Mouse (Mus musculus): Measurements from ENCODE around the gene Cdkn2aipnl.

The Cdkn2aipnl gene

GRCm38 (mm10) chr11:52011011-52011410 is 43.5 kb downstream of the Cdkn2aipnl start:
- no peak for DNase-seq

DNA sequence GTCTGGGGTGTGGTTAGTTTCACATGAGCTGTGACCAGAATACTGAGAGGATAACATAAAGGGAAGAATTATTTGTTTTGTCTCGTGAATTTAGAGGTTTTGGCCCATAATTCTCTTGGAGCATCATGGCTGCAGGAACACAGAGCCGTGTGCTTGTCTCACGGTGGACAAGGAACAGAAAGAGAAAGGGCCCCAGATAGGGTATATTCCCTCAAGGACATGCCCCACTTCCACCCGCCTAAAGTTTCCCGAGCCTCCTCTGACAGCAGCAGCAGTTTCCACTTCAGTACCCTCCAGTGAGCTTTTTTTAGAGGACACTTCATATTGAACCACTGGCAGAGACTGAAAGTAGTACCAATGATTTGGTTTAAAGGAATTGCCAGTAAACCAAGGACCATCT is 44.1 kb downstream of the Cdkn2aipnl start:
- no peak for DNase-seq

DNA sequence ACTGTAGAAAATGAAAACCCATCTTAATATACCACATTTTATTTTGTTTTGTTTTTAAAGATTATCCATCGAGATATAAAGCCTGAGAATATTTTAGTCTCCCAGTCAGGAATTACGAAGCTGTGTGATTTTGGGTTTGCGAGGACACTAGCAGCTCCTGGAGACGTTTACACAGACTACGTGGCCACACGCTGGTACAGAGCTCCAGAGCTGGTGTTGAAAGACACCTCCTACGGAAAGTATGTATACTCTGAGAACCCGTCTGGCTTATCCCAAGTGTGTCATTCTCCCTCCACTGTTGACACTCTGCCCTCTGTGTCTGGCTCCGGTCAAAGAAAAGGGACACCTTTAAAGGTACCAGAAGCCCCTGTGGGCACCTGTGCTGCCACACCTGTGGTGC is 50.8 kb downstream of the Cdkn2aipnl start:
- DNase-seq: no peak
